Mouse (Mus musculus): ENCODE measurements around the gene Ugt1a1. TPM values are rescaled to one million over a fixed set of nuclear protein-coding genes. Genes with fewer than 3 reads are reported as not detected.
A peak's percentile ranks its signal among the peaks of the same experiment; 100 is the strongest.

Gene Ugt1a1
- total RNA-seq, 2 experiments from 2014 or later = not detected

DNA sequence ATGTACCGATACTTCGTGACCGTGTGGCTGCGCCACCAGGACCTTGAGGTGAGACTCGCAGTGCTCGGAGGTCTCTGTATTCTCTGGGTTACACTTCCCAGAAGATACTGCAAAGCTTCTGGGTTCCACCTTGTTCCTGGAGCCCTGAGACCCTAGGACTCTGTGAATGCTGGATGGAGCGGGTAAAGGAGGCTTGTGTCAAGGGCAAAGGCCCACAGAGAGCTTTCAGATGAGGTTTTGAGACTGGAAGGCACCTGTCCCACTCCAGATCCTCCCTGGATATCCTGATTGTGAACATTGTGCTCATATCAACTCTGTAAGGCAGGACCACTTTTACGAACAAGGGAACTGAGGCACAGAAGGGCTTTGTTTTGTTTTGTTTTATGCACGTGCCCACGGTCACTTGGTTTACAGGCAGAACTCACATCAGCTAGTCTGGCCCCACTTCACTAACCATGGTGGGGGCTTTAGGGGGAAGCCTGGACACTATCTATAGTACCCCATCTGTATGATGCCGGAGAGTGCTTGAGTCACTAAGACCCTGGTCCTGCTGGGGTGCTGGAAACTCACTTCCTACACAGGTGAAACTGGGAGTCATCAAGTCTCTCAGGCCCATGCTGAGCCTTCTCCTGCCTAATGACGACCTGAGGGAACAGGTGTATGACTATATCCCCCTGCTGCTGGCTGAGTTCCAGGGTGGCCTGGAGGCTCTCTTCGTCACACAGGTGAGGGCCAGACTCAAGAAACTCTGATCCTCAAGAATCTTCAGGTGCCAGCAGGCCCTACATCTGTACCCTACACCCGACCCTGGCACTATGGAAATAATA, 21.9 kb downstream of the Ugt1a1 start:
- DNase-seq (ENCODE audit: low spot score in 2 of 2) = no peak

DNA sequence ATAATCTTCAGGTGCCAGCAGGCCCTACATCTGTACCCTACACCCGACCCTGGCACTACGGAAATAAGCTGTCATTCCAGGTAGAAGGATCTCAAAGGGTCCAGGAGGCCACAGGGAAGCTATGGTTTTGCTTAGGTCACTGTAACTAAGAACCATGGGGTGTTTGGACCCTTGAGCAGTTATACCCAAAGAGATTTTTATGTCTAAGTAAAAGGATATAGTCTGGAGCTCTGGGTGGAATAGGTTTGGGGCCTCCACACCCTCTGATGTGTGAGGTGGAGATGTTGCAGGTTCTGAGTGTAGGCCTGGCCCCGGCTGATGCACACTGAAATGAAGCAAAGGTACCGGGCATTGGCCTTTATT, 22.5 kb downstream of the Ugt1a1 start:
- DNase-seq (ENCODE audit: low spot score in 2 of 2) = no peak

GRCm38 (mm10) chr1:88234646-88235045, 22.9 kb downstream of the Ugt1a1 start:
- DNase-seq (ENCODE audit: low spot score in 2 of 2) = no peak

- DNase-seq (ENCODE audit: low spot score in 2 of 2) = no peak
These were observed 23.5 kb downstream of the Ugt1a1 start for GRCm38 (mm10) chr1:88235046-88235893.

- DNase-seq (ENCODE audit: low spot score in 2 of 2) = no peak
These were observed 24.2 kb downstream of the Ugt1a1 start for GRCm38 (mm10) chr1:88235894-88236415.

DNA sequence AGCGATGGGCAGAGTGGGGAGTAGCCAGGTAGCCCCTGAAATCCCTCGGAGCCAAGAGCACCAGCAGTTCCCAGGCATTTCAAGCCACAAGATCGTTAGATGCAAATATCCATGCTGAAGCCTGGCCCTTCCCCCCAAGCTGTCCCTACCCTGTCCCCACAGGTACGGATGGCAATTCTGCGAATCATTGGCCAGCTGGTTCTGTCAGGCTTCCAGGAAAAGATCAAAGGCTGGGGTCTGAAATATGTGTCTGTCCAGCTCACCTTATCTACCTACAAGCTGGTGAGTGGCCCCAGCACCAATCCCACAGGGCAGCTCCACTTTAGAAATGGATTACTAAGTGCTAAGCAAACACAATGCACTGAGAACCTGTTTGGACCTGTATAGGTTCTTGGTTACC, 25.6 kb downstream of the Ugt1a1 start:
- no peak for DNase-seq (ENCODE audit: low spot score in 2 of 2)

DNA sequence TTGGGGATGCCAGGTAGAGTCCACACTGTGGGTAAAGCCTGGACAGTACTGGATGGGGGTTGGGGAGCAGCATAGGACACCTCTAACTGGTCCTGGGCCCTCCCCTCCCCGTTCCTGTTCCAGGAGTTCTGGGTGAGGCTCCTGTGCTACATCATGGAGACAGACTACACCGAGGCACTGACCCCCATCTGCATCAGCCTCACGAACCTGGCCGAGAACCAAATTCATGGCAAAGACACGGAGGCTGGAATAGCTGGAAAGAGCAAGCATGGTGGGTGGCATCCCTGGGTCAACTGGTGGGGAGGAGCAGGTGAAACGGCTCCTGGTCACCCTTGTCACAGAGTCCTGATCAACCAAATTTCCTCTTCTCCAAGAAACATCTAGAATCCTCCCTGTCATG, 27.0 kb downstream of the Ugt1a1 start:
- no peak for DNase-seq (ENCODE audit: low spot score in 2 of 2)

DNA sequence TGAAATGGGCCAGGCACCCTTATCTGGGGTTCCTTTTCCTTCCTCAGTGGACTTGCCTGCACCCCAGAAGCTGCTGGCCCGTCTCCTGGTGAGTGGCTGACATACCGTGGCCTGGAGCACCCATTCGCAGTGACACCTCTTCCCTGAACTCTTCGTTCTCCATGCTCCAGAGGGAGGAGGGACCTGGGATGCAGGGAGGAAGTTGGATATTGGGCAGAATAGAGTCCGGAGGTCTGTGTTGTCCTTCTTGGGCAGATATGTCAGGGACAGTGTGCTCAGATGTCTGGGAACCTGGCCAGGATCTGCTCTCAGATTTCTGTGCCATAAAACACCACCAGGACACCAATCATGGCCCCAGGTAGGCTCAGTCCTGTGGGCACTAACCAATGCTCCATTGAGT, 28.3 kb downstream of the Ugt1a1 start:
- no peak for DNase-seq (ENCODE audit: low spot score in 2 of 2)

GRCm38 (mm10) chr1:88240579-88240978, 28.8 kb downstream of the Ugt1a1 start:
- DNase-seq (ENCODE audit: low spot score in 2 of 2) = no peak

GRCm38 (mm10) chr1:88243861-88244260, 32.1 kb downstream of the Ugt1a1 start:
- no peak for DNase-seq (ENCODE audit: low spot score in 2 of 2)

GRCm38 (mm10) chr1:88245881-88246280, 34.1 kb downstream of the Ugt1a1 start:
- no peak for DNase-seq (ENCODE audit: low spot score in 2 of 2)

GRCm38 (mm10) chr1:88246386-88246785, 34.6 kb downstream of the Ugt1a1 start:
- DNase-seq (ENCODE audit: low spot score in 2 of 2) = no peak

DNA sequence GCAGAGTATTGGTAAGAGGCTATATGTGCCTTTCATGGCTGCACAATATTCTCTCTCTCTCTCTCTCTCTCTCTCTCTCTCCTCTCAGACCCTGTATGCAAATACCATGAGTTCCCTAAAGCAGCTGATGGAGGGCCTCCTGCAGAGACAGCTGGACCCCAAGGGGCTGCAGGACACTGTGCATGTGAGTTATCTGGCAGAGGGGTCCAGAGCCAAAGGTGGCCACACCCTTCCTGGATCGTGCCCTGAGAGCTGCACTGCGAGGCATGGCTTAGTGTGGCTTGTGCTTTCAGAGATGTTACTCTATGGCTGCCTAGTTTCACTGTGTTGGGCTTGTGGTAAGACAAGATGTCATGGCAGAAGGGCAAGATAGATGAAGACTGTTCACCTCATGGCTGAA, 35.9 kb downstream of the Ugt1a1 start:
- DNase-seq (ENCODE audit: low spot score in 2 of 2) = no peak

DNA sequence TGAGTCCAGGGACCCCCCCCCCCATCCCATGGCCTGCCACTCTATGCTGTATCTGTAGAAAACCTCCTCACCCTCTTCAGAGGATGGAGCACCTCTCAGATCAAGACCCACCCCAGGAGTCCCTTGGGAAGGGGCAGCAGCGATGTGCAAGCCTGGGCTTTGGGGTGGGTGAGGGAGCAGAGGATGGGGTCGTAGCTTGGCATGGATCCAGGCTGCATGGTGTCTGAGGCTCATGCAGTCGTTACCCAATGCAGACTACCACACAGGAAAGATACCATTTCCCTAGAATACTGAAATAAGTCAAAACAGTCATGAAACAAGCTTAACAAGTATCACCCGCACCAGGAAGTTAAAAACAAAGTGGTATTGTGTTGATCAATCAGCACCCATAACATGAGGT, 36.9 kb downstream of the Ugt1a1 start:
- DNase-seq (ENCODE audit: low spot score in 2 of 2) = no peak

DNA sequence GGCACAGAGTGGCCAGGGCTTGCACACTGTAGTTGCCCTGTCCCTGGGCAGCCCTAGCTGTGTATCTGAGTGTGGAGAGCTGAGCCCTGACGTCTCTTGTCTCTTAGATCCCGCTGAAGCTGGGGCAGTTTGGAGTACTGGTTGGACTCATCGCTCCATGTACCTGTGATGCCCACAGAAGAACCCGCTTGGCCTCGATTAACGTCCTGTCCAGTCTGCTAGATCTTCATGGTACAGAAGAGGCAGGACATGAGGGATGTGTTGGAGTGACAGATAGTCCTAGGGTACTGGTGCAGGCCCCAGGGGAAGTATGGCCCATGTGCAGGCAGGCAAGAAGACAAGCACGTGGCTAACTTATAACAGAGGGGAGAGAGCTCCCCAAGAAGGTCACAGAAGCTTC, 37.8 kb downstream of the Ugt1a1 start:
- DNase-seq (ENCODE audit: low spot score in 2 of 2) = no peak

- no peak for DNase-seq (ENCODE audit: low spot score in 2 of 2)
These were observed 38.3 kb downstream of the Ugt1a1 start for GRCm38 (mm10) chr1:88250023-88250422.

GRCm38 (mm10) chr1:88253106-88253505, 41.3 kb downstream of the Ugt1a1 start:
- DNase-seq (ENCODE audit: low spot score in 2 of 2) = no peak

- DNase-seq (ENCODE audit: low spot score in 2 of 2) = no peak
These were observed 41.8 kb downstream of the Ugt1a1 start for GRCm38 (mm10) chr1:88253540-88253939.

- DNase-seq (ENCODE audit: low spot score in 2 of 2) = peak in 1 of 2 experiments; percentile 49
These were observed 43.2 kb downstream of the Ugt1a1 start for GRCm38 (mm10) chr1:88254793-88255465.

DNA sequence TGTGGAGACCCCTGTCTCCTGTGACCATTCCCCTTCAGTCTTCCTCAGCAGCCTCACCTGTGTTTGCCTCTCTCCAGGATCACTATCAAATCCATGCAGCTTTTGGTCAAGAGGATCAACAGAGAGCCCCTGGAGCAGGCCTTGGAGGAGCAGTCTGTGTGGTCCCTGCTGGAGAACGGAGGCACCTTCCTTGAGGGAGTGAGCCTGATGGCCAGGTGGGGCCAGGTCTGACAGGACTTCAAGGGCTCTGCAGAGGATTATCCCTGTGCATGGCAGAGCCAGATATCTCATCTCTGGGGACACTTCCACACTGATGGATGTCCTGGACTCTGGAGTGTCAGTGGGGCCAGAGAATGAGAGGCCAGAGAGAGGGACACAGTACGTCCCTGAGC, 43.7 kb downstream of the Ugt1a1 start:
- no peak for DNase-seq (ENCODE audit: low spot score in 2 of 2)

DNA sequence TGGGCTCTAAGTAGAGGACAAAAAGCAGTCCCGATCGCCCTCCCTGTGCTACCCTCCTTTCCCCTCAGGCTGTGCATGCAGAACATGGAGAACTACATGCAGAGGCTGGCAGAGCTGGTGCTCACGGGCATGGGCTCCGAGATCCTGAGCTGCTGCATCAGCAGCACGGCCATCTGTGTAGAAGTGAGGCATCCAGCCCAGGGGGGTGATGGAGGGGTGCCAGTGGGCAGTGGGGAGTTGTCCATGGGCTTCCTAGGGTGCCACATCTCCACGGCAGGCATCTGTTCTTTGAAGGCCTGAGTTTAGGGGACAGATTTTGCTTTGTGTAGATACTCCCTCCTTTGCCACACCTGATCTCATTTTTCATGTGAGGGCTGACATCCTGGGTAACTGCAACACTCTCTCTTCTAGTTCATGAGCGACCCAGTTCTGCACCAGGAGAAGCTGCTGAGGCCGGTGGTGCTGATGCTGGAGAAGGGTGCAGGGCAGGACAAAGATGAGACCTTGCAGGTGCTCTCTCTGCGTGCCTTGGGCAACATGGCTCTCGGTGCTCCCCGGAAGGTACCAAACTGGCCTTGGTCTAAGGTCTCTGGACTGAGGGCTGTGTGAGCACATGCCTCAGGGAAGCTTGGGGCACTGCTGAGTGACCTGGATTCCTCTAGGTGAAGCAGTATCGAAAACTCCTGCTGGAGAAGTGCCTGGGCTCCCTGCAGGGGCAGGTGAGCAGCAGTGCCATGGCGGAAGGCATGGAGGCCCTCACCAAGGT, 44.4 kb downstream of the Ugt1a1 start:
- peak; percentile 76 to 77 for DNase-seq (ENCODE audit: low spot score in 2 of 2)
